Mouse (Mus musculus) ES-Bruce4 (cell line): Measurements from ENCODE around the gene Aip.

Source experiments
- CTCF ChIP-seq: IDR thresholded peaks from one replicate; pipeline ENCODE4 v1.8.1; 2011; ENCODE audit warnings: low read depth, low read length
- EP300 ChIP-seq: IDR thresholded peaks from 2 replicates; pipeline ENCODE4 v1.6.1; 2011; ENCODE audit warnings: low read depth, low read length; ENCODE audit not compliant: insufficient read depth
- POLR2A ChIP-seq: IDR thresholded peaks from one replicate; pipeline ENCODE4 v1.8.1; 2011; ENCODE audit warnings: low read length; ENCODE audit not compliant: insufficient read depth

DNA sequence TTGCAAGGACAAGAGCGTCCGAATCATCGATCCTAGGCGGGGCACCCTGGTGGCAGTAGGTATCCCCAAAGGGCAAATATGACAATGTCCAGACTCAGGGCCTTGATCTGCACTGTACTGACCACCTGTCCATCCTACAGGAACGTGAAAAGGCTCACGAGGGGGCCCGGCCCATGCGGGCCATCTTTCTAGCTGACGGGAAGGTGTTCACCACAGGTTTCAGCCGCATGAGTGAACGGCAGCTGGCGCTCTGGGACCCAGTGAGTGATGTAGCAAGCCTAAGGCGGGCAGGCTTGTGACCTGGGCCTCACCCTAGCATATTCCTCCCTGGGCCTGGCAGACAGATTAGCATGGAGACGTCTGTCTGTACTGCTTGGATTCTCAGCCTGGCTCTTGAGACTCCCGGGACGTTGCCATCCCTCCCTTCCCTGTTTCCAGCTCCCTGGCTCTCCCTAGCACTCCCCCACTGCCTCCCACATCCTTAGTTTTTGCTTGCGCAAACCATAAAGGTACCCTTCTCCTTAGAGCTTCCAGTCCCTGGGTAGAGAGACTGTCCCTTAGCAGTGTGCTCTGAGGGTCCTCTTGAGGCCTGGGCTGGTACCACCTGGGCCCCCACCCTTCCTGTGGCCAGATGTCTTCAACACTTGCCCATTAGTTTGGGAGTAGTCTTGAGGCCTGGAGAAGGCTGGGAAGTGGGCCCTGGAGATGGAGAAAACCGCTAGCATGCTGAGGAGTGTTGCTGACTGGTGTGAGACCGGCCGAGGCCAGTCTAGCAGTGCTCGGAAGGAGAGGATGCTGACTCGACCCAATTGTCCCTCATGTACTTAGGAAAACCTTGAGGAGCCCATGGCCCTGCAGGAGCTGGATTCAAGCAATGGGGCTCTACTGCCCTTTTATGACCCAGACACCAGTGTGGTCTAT is 25.2 kb upstream of the Aip start:
- TF ChIP-seq EP300 (no peak), CTCF (no peak), POLR2A (no peak)
